Mouse (Mus musculus) CH12.LX (cell line): Measurements from ENCODE around the gene Hmgn3.

ENCODE experiments used
- CTCF ChIP-seq, 2 experiments: IDR thresholded peaks in 1 of 2; conservative IDR thresholded peaks in 1 of 2; 2 replicates each; pipeline ENCODE4 v1.5.1; 2011 to 2012; ENCODE audit warnings: low read depth in 2 of 2, low read length in 2 of 2, improper control_type of control experiment in 1 of 2, inconsistent platforms in 1 of 2, mild to moderate bottlenecking in 1 of 2, moderate library complexity in 1 of 2
- EP300 ChIP-seq: IDR thresholded peaks from 2 replicates; pipeline ENCODE4 v1.6.1; 2011; ENCODE audit warnings: low read length, improper control_type of control experiment
- MAZ ChIP-seq: IDR thresholded peaks from 2 replicates; pipeline ENCODE4 v1.6.1; 2012; ENCODE audit warnings: low read depth, mild to moderate bottlenecking, inconsistent platforms, low read length, improper control_type of control experiment, moderate library complexity
- MYC ChIP-seq: IDR thresholded peaks from 2 replicates; pipeline ENCODE4 v1.6.1; 2011; ENCODE audit warnings: low read depth, mild to moderate bottlenecking, improper control_type of control experiment, low read length
- ZC3H11A ChIP-seq: IDR thresholded peaks from 2 replicates; pipeline ENCODE4 v1.6.1; 2012; ENCODE audit warnings: low read depth, mild to moderate bottlenecking, inconsistent platforms, low read length, improper control_type of control experiment

DNA sequence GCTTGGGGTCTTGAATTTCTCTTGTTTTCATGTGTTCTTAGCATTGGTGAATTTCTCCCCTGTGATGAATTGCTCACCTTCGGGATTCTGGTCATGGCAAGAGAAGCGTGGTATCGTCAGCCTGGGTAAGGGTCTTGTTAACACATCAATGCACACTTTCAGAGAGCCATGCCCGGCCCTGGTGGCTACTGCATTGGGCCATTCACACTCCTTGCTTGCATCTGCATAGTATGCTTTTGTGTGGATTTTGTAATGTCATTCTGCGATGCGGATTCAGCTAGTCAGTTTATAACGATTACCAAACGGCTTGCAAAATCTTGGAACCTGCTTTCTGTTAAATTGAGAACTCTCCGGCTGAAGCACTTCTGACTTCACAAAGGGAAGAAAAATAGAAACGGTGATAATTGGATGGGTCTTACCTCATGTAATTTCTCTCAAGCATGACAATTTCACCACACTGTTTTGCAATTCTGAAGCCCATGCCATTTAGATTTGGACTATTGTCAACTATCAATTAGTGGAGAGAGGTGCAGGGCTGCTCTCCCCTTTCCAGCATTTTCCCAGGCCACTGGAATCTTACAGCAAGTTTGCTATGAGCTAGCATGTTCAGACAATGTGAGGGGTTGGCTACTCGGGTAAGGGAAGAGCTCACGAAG, 47.7 kb downstream of the Hmgn3 start:
- TF ChIP-seq EP300, result no peak
- no peak for TF ChIP-seq CTCF (conservative IDR thresholded peaks at IDR 0.05 in 1 of 2, IDR thresholded peaks at IDR 0.05 in 1 of 2; ENCODE audit: low read depth in 2 of 2, low read length in 2 of 2)
- no peak for TF ChIP-seq ZC3H11A
- no peak for TF ChIP-seq MAZ
- TF ChIP-seq MYC, result no peak
